Mouse (Mus musculus): Measurements from ENCODE around the gene Vwf. TPM values are rescaled to one million over a fixed set of nuclear protein-coding genes. Genes with fewer than 3 reads are reported as not detected.

The Vwf gene
- total and polyA plus RNA-seq, 3 experiments = 0.05 to 0.22 TPM; not detected in 1

DNA sequence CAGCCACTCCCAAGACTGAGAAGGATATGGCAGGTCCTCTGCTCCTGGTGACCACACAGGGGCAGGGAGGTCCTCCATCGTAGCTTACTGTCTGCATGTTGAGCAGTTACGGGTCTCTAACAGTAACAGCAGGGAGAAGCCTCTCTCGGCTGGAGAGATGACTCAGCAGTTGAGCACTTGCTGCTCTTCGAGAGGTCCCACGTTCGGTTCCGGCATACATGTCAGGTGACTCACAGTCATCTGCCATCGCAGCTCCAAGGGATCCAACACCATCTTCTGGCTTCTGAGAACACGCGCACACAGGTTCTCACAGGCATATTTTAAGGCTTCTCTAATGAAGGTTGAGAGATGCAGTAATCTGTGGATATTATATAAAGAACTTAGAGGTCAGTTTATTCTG is 6.4 kb upstream of the Vwf start:
- H3K36me3 ChIP-seq (replicated peaks) = no peaks in the 10 kb centered on the region
- ATAC-seq (ENCODE audit: extremely low read depth, insufficient number of reproducible peaks, low FRiP score, poor library complexity, severe bottlenecking) = no peak
- H3K9me3 ChIP-seq (replicated peaks) = peaks cover 61% of the 10 kb centered on the region
- TF ChIP-seq CTCF (IDR thresholded peaks at IDR 0.05; ENCODE audit: low read depth, low read length) (no peak), TAL1 (conservative IDR thresholded peaks at IDR 0.05; ENCODE audit: low read depth, low read length) (no peak), GATA1 (IDR thresholded peaks at IDR 0.05; ENCODE audit: borderline replicate concordance, low read length) (no peak), POLR2AphosphoS5 (IDR thresholded peaks at IDR 0.05; ENCODE audit: insufficient replicate concordance, low read depth, low read length) (no peak)
- no peaks in the 10 kb centered on the region for H3K27me3 ChIP-seq (ENCODE audit: insufficient read depth, low read length)
- H3K4me3 ChIP-seq (ENCODE audit: low read depth, low read length) = no peak overlapping the region
- DNase-seq (ENCODE audit: low spot score) = no peak
- no peaks in the 10 kb centered on the region for H3K4me1 ChIP-seq (ENCODE audit: insufficient read depth, low read depth, low read length)

DNA sequence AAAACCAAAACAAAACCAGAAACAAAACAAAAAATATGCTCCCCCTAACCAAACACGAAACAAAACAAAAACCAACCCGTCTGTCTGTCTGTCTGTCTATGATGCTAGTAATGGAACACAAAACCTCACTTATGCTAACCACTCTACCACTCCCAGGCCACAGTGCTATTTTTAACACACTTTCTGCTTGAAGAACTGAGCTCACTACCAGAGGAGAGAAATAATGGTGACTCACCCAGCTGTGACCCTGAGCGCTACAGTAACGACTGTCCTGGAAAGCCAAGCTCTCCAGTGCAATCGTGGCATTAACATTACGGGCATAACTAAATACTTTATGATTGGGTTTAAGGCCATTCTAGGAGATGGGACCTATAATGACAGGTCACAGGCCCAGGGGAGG is 5.7 kb upstream of the Vwf start:
- ATAC-seq (ENCODE audit: extremely low read depth, insufficient number of reproducible peaks, low FRiP score, poor library complexity, severe bottlenecking) (no peak), DNase-seq (ENCODE audit: low spot score) (no peak)
- no peak overlapping the region for H3K4me3 ChIP-seq (ENCODE audit: low read depth, low read length)
- no peaks in the 10 kb centered on the region for H3K36me3 ChIP-seq (replicated peaks)
- H3K4me1 ChIP-seq (ENCODE audit: insufficient read depth, low read depth, low read length) = no peaks in the 10 kb centered on the region
- no peaks in the 10 kb centered on the region for H3K27me3 ChIP-seq (ENCODE audit: insufficient read depth, low read length)
- H3K9me3 ChIP-seq (replicated peaks) = peaks cover 60% of the 10 kb centered on the region
- TF ChIP-seq GATA2 (IDR thresholded peaks at IDR 0.05; ENCODE audit: borderline replicate concordance, low read depth, low read length) (no peak), POLR2AphosphoS5 (IDR thresholded peaks at IDR 0.05; ENCODE audit: insufficient replicate concordance, low read depth, low read length) (no peak), GATA1 (IDR thresholded peaks at IDR 0.05; ENCODE audit: borderline replicate concordance, low read length) (no peak), TAL1 (conservative IDR thresholded peaks at IDR 0.05; ENCODE audit: low read depth, low read length) (no peak), CTCF (IDR thresholded peaks at IDR 0.05; ENCODE audit: low read depth, low read length) (no peak)

DNA sequence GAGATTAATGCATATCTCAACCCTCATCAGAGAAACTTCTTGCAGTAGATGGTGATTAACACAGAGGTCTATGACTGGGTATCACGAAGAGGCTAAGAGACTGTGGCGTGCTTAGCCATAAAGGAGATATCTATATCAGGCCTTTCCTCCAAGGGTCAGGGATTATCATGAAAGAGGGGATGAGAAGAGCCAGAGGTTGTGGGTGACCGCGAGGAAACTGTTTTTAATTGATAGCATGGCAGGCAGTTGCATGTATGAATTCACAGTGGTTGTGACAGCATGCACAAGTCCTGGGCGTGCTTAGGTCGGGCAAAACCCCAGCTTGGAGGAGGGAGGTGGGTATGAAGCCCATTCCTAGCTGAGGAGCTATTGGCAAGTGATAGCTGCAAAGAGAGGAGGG is 5.3 kb upstream of the Vwf start:
- no peak for DNase-seq (ENCODE audit: low spot score)
- Histone ChIP-seq H3K4me3 (ENCODE audit: low read depth, low read length) (no peak overlapping the region), H3K4me1 (ENCODE audit: insufficient read depth, low read depth, low read length) (no peaks in the 10 kb centered on the region), H3K27me3 (ENCODE audit: insufficient read depth, low read length) (no peaks in the 10 kb centered on the region), H3K9me3 (replicated peaks) (peaks cover 59% of the 10 kb centered on the region), H3K36me3 (replicated peaks) (no peaks in the 10 kb centered on the region)
- ATAC-seq (ENCODE audit: extremely low read depth, insufficient number of reproducible peaks, low FRiP score, poor library complexity, severe bottlenecking) = no peak
- TF ChIP-seq GATA1 (IDR thresholded peaks at IDR 0.05; ENCODE audit: borderline replicate concordance, low read length) (no peak), POLR2AphosphoS5 (IDR thresholded peaks at IDR 0.05; ENCODE audit: insufficient replicate concordance, low read depth, low read length) (no peak), GATA2 (IDR thresholded peaks at IDR 0.05; ENCODE audit: borderline replicate concordance, low read depth, low read length) (no peak), CTCF (IDR thresholded peaks at IDR 0.05; ENCODE audit: low read depth, low read length) (no peak), TAL1 (conservative IDR thresholded peaks at IDR 0.05; ENCODE audit: low read depth, low read length) (no peak)

DNA sequence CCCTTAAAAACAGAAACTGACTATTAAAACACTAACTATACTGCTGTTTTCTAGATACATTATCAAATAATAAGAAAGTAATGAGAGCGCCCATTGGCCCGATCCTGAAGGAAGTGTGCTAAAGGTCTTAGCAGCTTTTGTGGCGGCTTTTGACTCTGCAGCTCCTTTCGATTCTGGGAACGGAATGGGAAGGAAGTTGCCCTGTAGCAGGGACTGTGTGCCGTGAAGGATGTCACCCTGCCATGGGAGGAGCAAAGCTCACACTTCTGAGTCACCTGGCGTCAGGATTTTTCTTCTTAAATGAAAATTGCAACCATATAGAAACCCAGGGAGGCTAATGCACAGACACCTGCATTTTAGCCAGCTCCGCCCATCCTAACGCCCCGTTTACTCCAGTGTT is 1.8 kb downstream of the Vwf start:
- no peaks in the 10 kb centered on the region for H3K36me3 ChIP-seq (replicated peaks)
- H3K27me3 ChIP-seq (ENCODE audit: insufficient read depth, low read length) = no peaks in the 10 kb centered on the region
- H3K4me3 ChIP-seq (ENCODE audit: low read depth, low read length) = no peak overlapping the region
- DNase-seq (ENCODE audit: low spot score) (no peak), ATAC-seq (ENCODE audit: extremely low read depth, insufficient number of reproducible peaks, low FRiP score, poor library complexity, severe bottlenecking) (no peak)
- no peaks in the 10 kb centered on the region for H3K4me1 ChIP-seq (ENCODE audit: insufficient read depth, low read depth, low read length)
- peaks cover 69% of the 10 kb centered on the region for H3K9me3 ChIP-seq (replicated peaks)
- no peak for TF ChIP-seq POLR2AphosphoS5 (IDR thresholded peaks at IDR 0.05; ENCODE audit: insufficient replicate concordance, low read depth, low read length)
- no peak for TF ChIP-seq GATA1 (IDR thresholded peaks at IDR 0.05; ENCODE audit: borderline replicate concordance, low read length)

DNA sequence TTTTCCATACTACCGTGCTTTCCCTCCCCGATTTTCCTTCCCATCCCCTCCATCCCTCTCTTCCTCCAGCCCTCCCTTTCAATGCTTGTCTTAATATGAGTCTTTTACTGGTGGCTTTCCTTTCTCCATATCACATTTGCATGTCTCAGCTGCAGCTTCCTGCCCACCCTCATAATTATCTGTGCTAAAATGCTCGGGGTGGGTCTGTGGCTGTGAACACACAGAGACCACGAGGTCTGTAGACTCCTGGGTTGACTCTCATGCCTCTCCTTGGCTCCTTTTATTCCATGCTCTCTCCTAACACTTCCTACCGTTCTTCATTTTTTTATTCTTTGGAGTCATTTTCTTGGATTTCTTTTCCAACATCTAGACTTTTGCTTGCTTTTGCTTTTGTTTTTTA is 3.6 kb downstream of the Vwf start:
- Histone ChIP-seq H3K27me3 (ENCODE audit: insufficient read depth, low read length) (no peaks in the 10 kb centered on the region), H3K9me3 (replicated peaks) (peaks cover 77% of the 10 kb centered on the region), H3K4me1 (ENCODE audit: insufficient read depth, low read depth, low read length) (no peaks in the 10 kb centered on the region), H3K4me3 (ENCODE audit: low read depth, low read length) (no peak overlapping the region), H3K36me3 (replicated peaks) (no peaks in the 10 kb centered on the region)
- DNase-seq (ENCODE audit: low spot score) (no peak), ATAC-seq (ENCODE audit: extremely low read depth, insufficient number of reproducible peaks, low FRiP score, poor library complexity, severe bottlenecking) (no peak)
- TF ChIP-seq GATA1 (IDR thresholded peaks at IDR 0.05; ENCODE audit: borderline replicate concordance, low read length) (no peak), TAL1 (conservative IDR thresholded peaks at IDR 0.05; ENCODE audit: low read depth, low read length) (no peak), POLR2AphosphoS5 (IDR thresholded peaks at IDR 0.05; ENCODE audit: insufficient replicate concordance, low read depth, low read length) (no peak)

DNA sequence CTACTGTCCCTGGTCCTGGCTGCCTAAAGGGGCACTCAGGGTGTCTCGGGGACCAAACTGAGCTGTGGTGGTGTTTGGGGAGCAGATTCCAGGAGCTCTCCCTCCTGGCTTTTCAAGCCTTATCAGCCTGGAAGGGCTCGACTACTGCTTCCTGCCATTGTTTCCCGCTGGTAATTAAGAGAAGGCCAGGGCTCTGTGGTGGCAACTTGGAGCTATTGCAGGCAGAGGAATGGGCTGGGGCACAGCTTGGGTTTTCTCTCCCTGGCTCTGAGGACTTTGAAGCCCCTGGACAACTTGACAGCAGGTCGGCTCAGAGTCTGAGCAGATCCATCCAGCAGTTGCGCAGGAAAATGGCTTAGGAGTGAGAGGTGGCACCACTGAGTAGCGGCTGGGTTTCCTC is 6.2 kb downstream of the Vwf start:
- H3K27me3 ChIP-seq (ENCODE audit: insufficient read depth, low read length) = no peaks in the 10 kb centered on the region
- no peak overlapping the region for H3K4me3 ChIP-seq (ENCODE audit: low read depth, low read length)
- no peak for ATAC-seq (ENCODE audit: extremely low read depth, insufficient number of reproducible peaks, low FRiP score, poor library complexity, severe bottlenecking)
- H3K4me1 ChIP-seq (ENCODE audit: insufficient read depth, low read depth, low read length) = no peaks in the 10 kb centered on the region
- H3K36me3 ChIP-seq (replicated peaks) = no peaks in the 10 kb centered on the region
- no peak for DNase-seq (ENCODE audit: low spot score)
- H3K9me3 ChIP-seq (replicated peaks) = peaks cover 81% of the 10 kb centered on the region
- no peak for TF ChIP-seq POLR2AphosphoS5 (IDR thresholded peaks at IDR 0.05; ENCODE audit: insufficient replicate concordance, low read depth, low read length)
- no peak for TF ChIP-seq TAL1 (conservative IDR thresholded peaks at IDR 0.05; ENCODE audit: low read depth, low read length)
- TF ChIP-seq GATA1 (IDR thresholded peaks at IDR 0.05; ENCODE audit: borderline replicate concordance, low read length) = no peak
- no peak for TF ChIP-seq GATA2 (IDR thresholded peaks at IDR 0.05; ENCODE audit: borderline replicate concordance, low read depth, low read length)
- TF ChIP-seq CTCF (IDR thresholded peaks at IDR 0.05; ENCODE audit: low read depth, low read length) = no peak

DNA sequence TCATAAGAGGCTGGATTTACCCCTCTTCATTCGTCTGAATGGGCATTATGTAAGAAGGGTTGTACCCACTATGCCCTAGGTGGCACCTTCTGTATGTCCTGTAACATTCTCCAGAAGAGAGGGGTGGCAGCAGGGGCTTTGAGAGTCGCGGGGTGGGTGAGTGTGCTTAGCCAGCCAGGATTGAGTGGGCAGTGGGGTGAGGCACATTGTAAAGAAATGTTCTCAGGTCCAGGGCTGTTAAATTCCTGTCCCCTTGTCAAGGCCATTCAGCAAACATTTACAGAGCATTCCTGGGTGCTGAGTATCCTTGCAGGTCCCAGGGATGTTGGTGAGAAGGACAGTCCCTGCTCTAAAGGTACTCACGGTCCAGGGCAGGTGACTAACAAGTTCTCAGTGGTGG is 7.0 kb downstream of the Vwf start:
- ATAC-seq (ENCODE audit: extremely low read depth, insufficient number of reproducible peaks, low FRiP score, poor library complexity, severe bottlenecking) = no peak
- H3K4me1 ChIP-seq (ENCODE audit: insufficient read depth, low read depth, low read length) = no peaks in the 10 kb centered on the region
- TF ChIP-seq POLR2AphosphoS5 (IDR thresholded peaks at IDR 0.05; ENCODE audit: insufficient replicate concordance, low read depth, low read length) = no peak
- TF ChIP-seq GATA2 (IDR thresholded peaks at IDR 0.05; ENCODE audit: borderline replicate concordance, low read depth, low read length) = no peak
- no peak for TF ChIP-seq TAL1 (conservative IDR thresholded peaks at IDR 0.05; ENCODE audit: low read depth, low read length)
- no peak for TF ChIP-seq CTCF (IDR thresholded peaks at IDR 0.05; ENCODE audit: low read depth, low read length)

More for the DNA sequence above, 7.0 kb downstream of the Vwf start:
- Histone ChIP-seq H3K36me3 (replicated peaks) (no peaks in the 10 kb centered on the region), H3K27me3 (ENCODE audit: insufficient read depth, low read length) (no peaks in the 10 kb centered on the region), H3K4me3 (ENCODE audit: low read depth, low read length) (no peak overlapping the region), H3K9me3 (replicated peaks) (peaks cover 84% of the 10 kb centered on the region)
- DNase-seq (ENCODE audit: low spot score) = no peak
